Mouse (Mus musculus) hindbrain, embryonic 10.5 days (tissue): ENCODE measurements around the gene Cyp17a1. TPM values are rescaled to one million over a fixed set of nuclear protein-coding genes. Genes with fewer than 3 reads are reported as not detected.

Experiments used
- DNase-seq: peaks from one replicate; pipeline ENCODE4 v3.0.0-alpha.2; 2017; ENCODE audit warnings: low spot score
- H3K27ac ChIP-seq: fragments of 300-500 bp; sonication (generic); 2 replicates; pipeline ENCODE4 v1.5.1; 2016; ENCODE audit warnings: mild to moderate bottlenecking, moderate library complexity
- H3K27me3 ChIP-seq: fragments of 300-500 bp; sonication (generic); 2 replicates; pipeline ENCODE4 v1.6.1; 2016; ENCODE audit warnings: mild to moderate bottlenecking; ENCODE audit not compliant: poor library complexity, insufficient read depth, severe bottlenecking
- H3K36me3 ChIP-seq: fragments of 300-500 bp; sonication (generic); 2 replicates; pipeline ENCODE4 v1.6.1; 2016; ENCODE audit warnings: mild to moderate bottlenecking, moderate library complexity
- H3K4me1 ChIP-seq: fragments of 300-500 bp; sonication (generic); replicated peaks from 2 replicates; pipeline ENCODE4 v1.6.1; 2016; ENCODE audit warnings: mild to moderate bottlenecking
- H3K4me3 ChIP-seq: fragments of 300-500 bp; sonication (generic); 2 replicates; pipeline ENCODE4 v1.5.1; 2016; ENCODE audit warnings: mild to moderate bottlenecking, moderate library complexity
- H3K9me3 ChIP-seq: fragments of 300-500 bp; sonication (generic); 2 replicates; pipeline ENCODE4 v1.6.1; 2016; ENCODE audit warnings: mild to moderate bottlenecking, moderate library complexity
- WGBS: fragments of 180-500 bp; shearing (Covaris S2); methylation state at CpG from one replicate; pipeline ENCODE4 v1.1.7; 2016; 5-methylcytosine and 5-hydroxymethylcytosine counted together
- polyA plus RNA-seq: library from polyadenylated mRNA; unstranded; fragments of >200 nt; fragmentation: Nextera tagmentation; extraction: Ambion mirVana; gene quantifications from 2 replicates; pipeline ENCODE4 v1.2.1, GENCODE M21; 2016

The Cyp17a1 gene
- polyA plus RNA-seq: not detected in 2 replicates

DNA sequence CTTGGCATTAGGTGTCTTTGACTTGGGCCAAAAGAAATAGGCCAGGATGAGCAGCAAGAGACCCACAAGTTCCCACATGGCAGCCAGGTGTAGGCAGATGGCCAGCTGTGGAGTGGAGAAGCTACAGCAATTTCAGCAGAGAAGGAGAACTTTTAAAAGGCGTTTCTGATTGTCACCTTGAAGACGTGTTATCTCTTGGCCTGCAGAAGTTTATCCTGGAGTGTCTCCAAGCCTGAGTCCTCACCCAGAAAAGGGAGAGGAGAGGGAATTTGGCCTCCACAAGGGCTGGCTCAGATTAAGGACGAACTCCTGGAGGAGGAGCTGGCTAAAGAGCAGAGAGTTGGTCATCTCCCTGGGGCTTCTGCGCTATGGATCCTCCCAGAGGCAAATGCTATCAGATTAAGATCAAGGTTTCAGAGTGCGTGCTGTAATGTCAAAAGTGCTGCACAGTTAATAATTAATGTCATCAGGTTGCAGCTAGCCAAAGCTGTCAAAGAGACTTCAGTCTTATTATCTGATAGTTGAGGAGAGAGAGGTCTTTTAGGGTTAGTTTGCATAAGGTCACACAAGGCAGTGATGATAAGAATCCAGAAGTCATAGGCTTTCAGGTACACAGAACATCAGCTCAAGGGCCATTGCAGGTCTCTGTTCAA, at the start of gene Cyp17a1:
Gene Cyp17a1 (minus strand): TSS at position 407 of the 653 bp plus-strand sequence.
- no peak within 1 kb of the TSS for H3K4me3 ChIP-seq
- no peaks in the 10 kb centered on the region for H3K36me3 ChIP-seq
- peaks cover 6% of the 10 kb centered on the region; the same call in 1 of the 2 replicates for H3K4me1 ChIP-seq
- H3K27ac ChIP-seq: no peak within 1 kb of the TSS
- H3K9me3 ChIP-seq: no peaks in the 10 kb centered on the region
- WGBS: 75% methylated on average over 5 of the region's 5 CpGs
- DNase-seq: no peak
- peaks cover 8% of the 10 kb centered on the region; the same call in 1 of the 2 replicates for H3K27me3 ChIP-seq

DNA sequence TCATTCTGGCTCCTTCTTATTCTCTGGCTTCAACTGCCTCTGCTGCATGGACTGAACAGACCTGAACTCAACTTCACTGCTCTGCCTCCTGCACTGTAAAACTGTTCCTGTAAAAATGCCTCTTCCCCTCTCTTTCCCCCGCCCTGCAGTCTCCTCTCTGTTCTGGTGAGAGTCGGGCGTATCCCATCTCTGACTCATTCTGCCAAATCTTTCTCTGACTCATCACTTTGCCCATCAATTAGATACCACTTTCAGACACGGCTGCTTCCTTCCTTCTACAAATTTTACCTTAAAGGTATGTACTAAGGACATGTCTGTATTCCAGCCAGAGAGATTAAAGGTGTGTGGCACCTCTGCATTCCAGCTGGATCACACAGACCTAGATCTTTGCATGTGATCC, 45.2 kb upstream of the Cyp17a1 start:
- H3K4me3 ChIP-seq: no peak overlapping the region
- peaks cover 6% of the 10 kb centered on the region; the same call in 1 of the 2 replicates for H3K9me3 ChIP-seq
- no peak for DNase-seq
- no peaks in the 10 kb centered on the region for H3K27me3 ChIP-seq
- peaks cover 46% of the 10 kb centered on the region for H3K36me3 ChIP-seq
- H3K4me1 ChIP-seq: no peaks in the 10 kb centered on the region
- no peak overlapping the region for H3K27ac ChIP-seq
- 90% methylated on average over 4 of the region's 4 CpGs for WGBS

DNA sequence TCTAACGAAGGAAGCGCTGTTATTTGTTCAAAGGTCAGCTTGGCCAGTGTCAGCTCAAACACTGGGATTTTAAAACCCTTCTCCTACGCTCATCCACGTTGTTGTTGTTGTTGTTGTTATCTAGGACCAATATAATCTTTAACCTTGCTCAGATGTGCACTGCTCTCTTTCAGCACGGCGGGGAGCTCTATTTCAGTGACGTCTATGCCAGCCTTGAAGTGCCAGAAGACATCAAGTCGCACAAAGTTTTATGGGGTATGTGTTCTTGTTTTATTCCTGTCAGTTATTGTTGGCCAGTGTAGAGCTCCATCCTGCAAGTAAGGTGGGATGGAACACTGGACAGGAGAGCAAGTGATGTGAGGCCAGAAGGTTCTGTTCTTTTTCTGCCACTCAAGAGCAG, 42.0 kb upstream of the Cyp17a1 start:
- H3K36me3 ChIP-seq: peaks cover 26% of the 10 kb centered on the region
- 92% methylated on average over 8 of the region's 8 CpGs for WGBS
- no peaks in the 10 kb centered on the region for H3K27me3 ChIP-seq
- H3K27ac ChIP-seq: no peak overlapping the region
- no peak overlapping the region for H3K4me3 ChIP-seq
- H3K4me1 ChIP-seq: no peaks in the 10 kb centered on the region
- DNase-seq: no peak
- peaks cover 6% of the 10 kb centered on the region; the same call in 1 of the 2 replicates for H3K9me3 ChIP-seq

DNA sequence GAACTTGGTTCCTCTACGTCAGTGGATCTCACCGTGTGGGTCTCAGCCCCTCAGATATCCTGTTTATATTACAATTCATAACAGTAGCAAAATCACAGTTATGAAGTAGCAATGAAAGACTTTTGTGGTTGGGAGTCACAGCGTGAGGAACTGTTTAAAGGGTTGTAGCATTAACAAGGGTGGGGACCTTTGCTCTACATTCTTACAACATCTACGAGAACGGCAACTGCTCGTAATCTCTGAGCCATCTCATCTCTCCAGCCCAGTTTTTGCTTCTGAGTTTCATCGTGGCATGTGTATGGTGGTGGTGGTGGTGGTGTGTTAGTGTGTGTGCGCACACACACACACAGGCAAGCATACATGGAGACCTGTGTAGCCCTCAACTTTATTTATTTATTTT, 41.3 kb upstream of the Cyp17a1 start:
- WGBS: 93% methylated on average over 8 of the region's 8 CpGs
- DNase-seq: no peak

GRCm38 (mm10) chr19:46710614-46711013, 37.6 kb upstream of the Cyp17a1 start:
- no peaks in the 10 kb centered on the region for H3K9me3 ChIP-seq
- H3K27me3 ChIP-seq: no peaks in the 10 kb centered on the region
- peaks cover 20% of the 10 kb centered on the region for H3K4me1 ChIP-seq
- no peak overlapping the region for H3K4me3 ChIP-seq
- no peak for DNase-seq
- peaks cover 11% of the 10 kb centered on the region for H3K36me3 ChIP-seq
- no peak overlapping the region for H3K27ac ChIP-seq
- 90% methylated on average over 4 of the region's 4 CpGs for WGBS

More for the DNA sequence above, 41.3 kb upstream of the Cyp17a1 start:
- Histone ChIP-seq H3K4me3 (no peak overlapping the region), H3K27ac (no peak overlapping the region), H3K36me3 (peaks cover 22% of the 10 kb centered on the region), H3K4me1 (no peaks in the 10 kb centered on the region), H3K27me3 (no peaks in the 10 kb centered on the region), H3K9me3 (peaks cover 6% of the 10 kb centered on the region; the same call in 1 of the 2 replicates)

DNA sequence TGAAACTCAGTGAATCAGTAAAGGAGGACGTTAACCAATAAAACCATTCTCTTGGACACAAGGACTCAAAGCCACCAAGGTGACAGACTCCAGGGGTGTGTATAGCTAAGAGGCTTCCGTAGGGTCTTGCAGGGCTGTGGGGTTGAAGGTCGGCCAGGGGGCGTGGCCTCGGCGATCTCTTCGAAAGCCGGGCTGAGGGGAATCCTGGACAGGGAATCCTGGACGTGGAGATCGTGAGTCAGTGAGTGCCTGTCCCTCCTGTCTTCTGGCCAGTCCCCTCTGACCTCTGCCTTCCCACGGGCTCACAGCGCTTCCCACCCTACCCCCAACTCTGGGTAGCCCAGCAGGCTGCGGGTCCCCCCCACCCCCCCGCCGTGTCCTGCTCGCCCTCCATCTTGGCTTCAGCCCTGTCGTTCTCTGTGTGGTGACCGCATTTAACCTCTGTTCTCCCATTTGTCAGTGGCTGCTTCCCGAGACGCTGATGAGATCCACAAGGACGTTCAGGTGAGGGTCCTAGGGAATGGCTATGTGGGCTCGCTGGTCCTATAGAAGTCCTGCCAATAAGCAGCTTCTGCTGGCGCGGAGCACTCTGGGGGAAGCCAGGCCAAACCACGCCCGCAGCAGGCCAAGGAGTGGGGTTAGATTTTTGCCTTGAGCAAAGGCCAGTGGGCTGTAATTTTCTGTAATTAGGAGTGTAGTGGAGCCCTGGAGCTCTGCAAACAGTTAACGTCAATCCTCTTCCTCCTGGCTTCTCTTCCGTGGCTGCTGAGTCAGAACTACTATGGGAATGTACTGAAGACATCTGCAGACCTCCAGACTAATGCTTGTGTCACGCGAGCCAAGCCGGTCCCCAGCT, 34.6 kb upstream of the Cyp17a1 start, which contains the start of gene As3mt:
Gene As3mt (plus strand): TSS at position 163 of the 856 bp plus-strand sequence.
- DNase-seq: peak; percentile 74
- 16% methylated on average over 31 of the region's 31 CpGs for WGBS
- H3K9me3 ChIP-seq: no peaks in the 10 kb centered on the region
- peaks cover 2% of the 10 kb centered on the region; the same call in 1 of the 2 replicates for H3K36me3 ChIP-seq
- no peaks in the 10 kb centered on the region for H3K27me3 ChIP-seq
- peaks cover 20% of the 10 kb centered on the region for H3K4me1 ChIP-seq
- H3K27ac ChIP-seq: peak within 1 kb of the TSS; percentile 91
- H3K4me3 ChIP-seq: peak within 1 kb of the TSS; percentile 63

DNA sequence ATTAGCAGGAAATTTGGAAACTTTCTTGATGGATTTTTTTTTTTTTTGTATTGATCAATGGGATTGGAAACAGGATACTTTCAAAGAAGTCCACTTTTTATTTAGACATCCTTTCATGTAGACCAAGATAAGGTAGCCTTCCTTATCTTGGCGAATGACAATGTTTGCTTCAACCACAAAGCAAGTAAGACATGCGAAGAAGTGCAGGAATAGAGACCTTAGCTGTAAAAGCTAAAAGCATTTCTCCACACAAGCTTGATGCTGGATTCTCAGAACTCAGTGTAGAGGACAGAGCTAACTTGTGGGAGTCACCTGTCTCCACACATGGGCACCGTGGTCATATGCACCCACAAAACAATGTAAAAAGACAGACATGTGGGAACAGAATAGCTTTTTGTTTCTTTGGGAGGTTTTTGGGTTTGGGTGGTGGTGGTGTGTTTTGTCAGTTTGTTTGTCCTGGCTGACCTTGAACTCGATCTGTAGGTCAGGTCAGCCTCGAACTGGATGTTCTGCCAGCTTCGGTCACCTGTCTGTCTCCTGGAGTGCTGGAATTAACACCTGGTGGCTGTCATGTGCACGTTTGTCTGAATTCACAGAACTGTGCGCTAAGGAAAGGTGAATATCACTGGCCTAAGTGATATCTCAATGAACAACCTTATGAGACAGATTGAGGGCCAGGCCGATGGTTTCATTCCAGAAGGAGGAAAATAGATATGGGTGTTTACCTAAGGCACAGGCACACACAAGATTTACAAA, 33.7 kb upstream of the Cyp17a1 start:
- DNase-seq: no peak
- Histone ChIP-seq H3K4me3 (peak overlapping the region; percentile 63), H3K27ac (peak overlapping the region; percentile 91), H3K4me1 (peaks cover 20% of the 10 kb centered on the region), H3K27me3 (no peaks in the 10 kb centered on the region), H3K9me3 (no peaks in the 10 kb centered on the region), H3K36me3 (peaks cover 7% of the 10 kb centered on the region)
- 80% methylated on average over 9 of the region's 9 CpGs for WGBS

DNA sequence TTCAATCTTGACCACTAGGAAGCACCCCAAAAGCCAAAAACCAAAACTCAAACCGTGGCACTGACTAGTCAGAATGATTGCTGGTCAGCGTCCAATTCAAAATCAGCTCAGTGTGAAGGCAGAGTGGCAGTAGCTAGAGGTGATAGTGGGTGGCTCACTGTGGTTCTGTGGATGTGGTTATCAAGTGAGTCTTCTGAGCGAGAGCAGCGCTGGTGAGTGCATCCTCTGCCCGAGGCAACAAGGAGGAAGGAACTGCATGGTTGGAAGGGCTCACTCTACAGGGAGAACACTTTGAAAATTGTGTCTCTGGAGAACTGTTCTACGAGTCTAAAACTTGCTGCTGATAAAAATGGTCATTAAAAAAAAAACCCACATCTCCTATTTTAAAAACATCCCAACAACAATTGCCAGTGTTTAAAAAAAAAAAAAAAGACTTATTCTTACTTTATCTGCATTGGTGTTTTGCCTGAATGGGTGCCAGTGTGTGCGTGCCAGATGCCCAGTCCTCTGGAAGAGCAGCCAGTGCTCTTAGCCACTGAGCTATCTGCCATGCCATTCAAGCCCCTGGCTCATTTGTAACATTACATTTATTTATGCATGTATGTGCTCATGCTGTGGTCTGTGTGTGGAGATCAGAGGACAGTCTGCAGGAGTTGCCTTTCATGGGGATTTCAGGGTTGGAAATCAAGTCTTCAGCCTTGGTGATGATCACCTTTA, 33.0 kb upstream of the Cyp17a1 start:
- 71% methylated on average over 7 of the region's 7 CpGs for WGBS

DNA sequence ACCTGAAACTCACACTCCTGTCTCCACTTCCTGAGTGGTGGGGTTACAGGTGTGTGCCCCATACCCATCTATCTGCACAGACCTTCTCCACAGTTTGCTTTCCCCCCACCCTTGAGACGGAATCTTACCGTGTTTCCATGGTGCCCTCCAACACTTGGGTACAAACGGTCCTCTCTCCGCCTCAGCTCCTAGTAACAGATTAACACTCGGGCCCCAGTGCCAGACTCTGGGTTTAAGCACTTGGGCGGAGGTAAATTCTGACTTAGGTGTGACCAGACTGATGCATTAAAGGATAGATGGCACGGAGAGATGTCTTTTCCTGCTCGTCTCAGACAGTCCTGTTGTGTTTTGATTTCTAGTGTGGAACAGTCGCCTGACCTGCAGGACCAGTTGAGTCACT, 28.2 kb upstream of the Cyp17a1 start:
- no peak overlapping the region for H3K27ac ChIP-seq
- no peaks in the 10 kb centered on the region for H3K9me3 ChIP-seq
- no peaks in the 10 kb centered on the region for H3K27me3 ChIP-seq
- no peak overlapping the region for H3K4me3 ChIP-seq
- H3K36me3 ChIP-seq: peaks cover 23% of the 10 kb centered on the region
- no peak for DNase-seq
- peaks cover 8% of the 10 kb centered on the region; the same call in 1 of the 2 replicates for H3K4me1 ChIP-seq
- 90% methylated on average over 9 of the region's 9 CpGs for whole genome bisulfite sequencing

More for the DNA sequence above, 33.0 kb upstream of the Cyp17a1 start:
- Histone ChIP-seq H3K9me3 (no peaks in the 10 kb centered on the region), H3K4me3 (no peak overlapping the region), H3K4me1 (peaks cover 20% of the 10 kb centered on the region), H3K36me3 (peaks cover 14% of the 10 kb centered on the region), H3K27ac (no peak overlapping the region), H3K27me3 (no peaks in the 10 kb centered on the region)
- DNase-seq: no peak

- no peak for DNase-seq
- 77% methylated on average over 10 of the region's 10 CpGs for WGBS
- H3K27me3 ChIP-seq: no peaks in the 10 kb centered on the region
Measured at GRCm38 (mm10) chr19:46699011-46699481, 26.1 kb upstream of the Cyp17a1 start.

GRCm38 (mm10) chr19:46697840-46698517, 25.0 kb upstream of the Cyp17a1 start:
- Histone ChIP-seq H3K9me3 (no peaks in the 10 kb centered on the region), H3K4me1 (peaks cover 8% of the 10 kb centered on the region; the same call in 1 of the 2 replicates), H3K27ac (no peak overlapping the region), H3K4me3 (no peak overlapping the region), H3K36me3 (peaks cover 44% of the 10 kb centered on the region), H3K27me3 (no peaks in the 10 kb centered on the region)
- 49% methylated on average over 19 of the region's 19 CpGs for WGBS
- DNase-seq: no peak

More at GRCm38 (mm10) chr19:46699011-46699481, 26.1 kb upstream of the Cyp17a1 start:
- no peaks in the 10 kb centered on the region for H3K9me3 ChIP-seq
- peaks cover 40% of the 10 kb centered on the region for H3K36me3 ChIP-seq
- no peak overlapping the region for H3K4me3 ChIP-seq
- H3K27ac ChIP-seq: no peak overlapping the region
- peaks cover 8% of the 10 kb centered on the region; the same call in 1 of the 2 replicates for H3K4me1 ChIP-seq
